Mouse (Mus musculus): ENCODE data around the gene E330021D16Rik.

E330021D16Rik gene

GRCm38 (mm10) chr6:136422084-136422853 is 6.9 kb upstream of the E330021D16Rik start:
- DNase-seq (ENCODE audit: low read depth, low spot score), result peak; percentile 84

DNA sequence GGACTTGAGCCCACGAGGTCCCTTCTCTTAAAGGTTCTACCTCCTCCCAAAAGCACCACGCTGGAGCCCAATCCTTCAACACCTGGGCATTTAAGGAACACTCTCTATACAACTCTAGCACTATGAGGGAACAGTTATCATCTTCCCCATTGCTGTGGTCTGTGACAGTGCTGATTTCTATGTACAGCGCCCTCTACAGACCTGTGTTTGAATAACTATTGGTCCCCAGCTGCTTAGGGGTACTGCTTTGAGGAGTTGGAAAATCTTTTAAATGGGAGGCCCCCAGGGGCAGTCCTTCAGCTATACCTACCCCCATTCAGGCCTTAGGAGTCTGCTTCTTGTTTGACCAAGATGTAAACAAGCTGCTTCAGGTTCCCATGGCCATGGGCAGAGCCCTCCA is 5.7 kb upstream of the E330021D16Rik start:
- DNase-seq (ENCODE audit: low read depth, low spot score), result peak; percentile 13

GRCm38 (mm10) chr6:136418889-136419835 is 3.8 kb upstream of the E330021D16Rik start:
- DNase-seq (ENCODE audit: low read depth, low spot score), result no peak

- no peak for DNase-seq (ENCODE audit: low read depth, low spot score)
Observed at GRCm38 (mm10) chr6:136418333-136418848, 3.0 kb upstream of the E330021D16Rik start.

DNA sequence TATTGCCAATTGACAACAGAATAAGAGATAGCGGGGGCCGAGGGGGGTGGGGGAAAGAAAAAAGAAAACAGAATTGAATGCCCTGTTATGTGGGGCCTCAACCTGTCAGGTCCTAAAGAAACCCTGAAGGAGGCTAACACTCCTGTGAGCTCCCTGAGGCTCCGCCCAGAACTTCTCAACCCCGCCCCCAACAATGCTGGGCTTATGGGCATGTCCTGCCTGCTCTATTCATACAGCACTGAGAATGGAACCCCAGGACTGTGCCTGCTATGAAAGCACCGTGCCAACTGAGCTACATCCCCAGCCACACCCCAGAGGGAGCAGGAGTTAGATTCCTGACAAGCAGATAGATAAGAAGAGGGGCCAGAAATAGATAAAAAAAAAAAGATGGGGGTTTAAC is 2.5 kb upstream of the E330021D16Rik start:
- no peak for DNase-seq (ENCODE audit: low read depth, low spot score)

DNA sequence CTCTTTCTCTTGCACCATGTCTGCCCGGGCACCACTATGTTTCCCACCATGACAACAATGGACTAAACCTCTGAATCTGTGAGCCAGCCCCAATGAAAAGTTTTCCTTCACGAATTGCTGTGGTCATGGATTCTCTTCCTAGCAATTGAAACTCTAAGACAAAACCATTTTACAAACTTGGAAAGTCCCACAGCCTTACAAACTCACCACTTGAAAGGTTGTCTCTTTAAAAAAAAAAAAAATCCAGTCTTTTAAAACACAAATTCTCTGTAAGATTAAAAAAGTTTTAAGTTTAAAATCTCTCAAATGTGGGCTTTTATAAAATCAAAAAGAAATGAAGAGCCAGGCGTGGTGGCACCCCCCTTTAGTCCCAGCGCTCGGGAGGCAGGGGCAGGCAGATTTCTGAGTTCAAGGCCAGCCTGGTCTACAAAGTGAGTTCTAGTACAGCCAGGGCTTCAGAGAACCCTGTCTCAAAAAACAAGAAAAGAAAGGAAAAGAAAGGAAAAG is 1.5 kb downstream of the E330021D16Rik start:
- no peak for DNase-seq (ENCODE audit: low read depth, low spot score)

DNA sequence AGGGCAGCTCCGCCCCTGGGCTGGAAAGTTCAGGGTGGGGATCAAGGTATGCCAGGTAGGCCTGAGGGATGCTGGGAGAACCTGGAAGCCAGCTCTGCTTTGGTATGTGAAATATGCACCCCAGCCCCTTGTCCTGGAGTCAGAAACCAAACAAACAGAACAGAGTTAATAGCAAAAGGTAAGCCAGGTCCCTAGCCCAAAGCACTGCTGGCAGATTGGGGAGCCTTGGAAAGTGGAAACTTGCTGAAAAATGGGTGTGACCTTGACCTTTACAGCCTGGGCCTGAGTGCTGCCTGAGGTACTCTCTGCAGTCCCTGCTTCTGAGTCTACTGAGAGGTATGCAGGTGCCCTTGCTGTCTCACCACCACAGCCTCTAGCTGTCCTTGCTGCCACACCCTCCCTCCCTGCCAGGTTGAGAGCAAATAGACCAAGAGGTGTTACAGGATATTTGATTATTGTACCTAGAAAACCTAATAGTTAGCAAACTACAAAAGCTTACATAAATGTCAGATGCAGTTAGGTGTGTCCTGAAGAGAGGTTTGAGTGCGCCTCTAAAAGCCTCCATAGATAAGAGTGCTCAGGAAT is 7.7 kb downstream of the E330021D16Rik start:
- DNase-seq (ENCODE audit: low read depth, low spot score), result no peak

DNA sequence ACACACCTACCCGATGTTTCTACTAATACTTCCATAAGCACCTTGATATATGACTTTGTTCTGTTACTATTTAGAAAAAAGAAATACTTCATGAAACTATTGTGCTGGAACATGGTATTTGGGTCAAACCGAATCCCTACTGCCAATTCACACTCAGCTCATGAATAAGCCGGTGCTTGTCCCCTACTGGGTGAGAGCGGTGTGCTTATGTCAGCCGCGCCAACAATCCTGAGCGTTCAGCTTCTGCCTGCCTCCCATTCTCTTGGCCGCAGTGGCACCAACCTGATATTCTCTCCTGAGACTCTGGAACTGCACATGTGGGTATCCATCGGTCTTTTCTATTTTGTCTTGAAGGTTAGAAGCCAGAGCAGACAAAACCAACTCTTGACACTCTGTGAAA is 18.5 kb downstream of the E330021D16Rik start:
- DNase-seq (ENCODE audit: low read depth, low spot score), result peak; percentile 31

- no peak for DNase-seq (ENCODE audit: low read depth, low spot score)
Observed at GRCm38 (mm10) chr6:136390262-136390661, 25.1 kb downstream of the E330021D16Rik start.

GRCm38 (mm10) chr6:136385287-136385686 is 30.1 kb downstream of the E330021D16Rik start:
- DNase-seq (ENCODE audit: low read depth, low spot score), result peak; percentile 42

DNA sequence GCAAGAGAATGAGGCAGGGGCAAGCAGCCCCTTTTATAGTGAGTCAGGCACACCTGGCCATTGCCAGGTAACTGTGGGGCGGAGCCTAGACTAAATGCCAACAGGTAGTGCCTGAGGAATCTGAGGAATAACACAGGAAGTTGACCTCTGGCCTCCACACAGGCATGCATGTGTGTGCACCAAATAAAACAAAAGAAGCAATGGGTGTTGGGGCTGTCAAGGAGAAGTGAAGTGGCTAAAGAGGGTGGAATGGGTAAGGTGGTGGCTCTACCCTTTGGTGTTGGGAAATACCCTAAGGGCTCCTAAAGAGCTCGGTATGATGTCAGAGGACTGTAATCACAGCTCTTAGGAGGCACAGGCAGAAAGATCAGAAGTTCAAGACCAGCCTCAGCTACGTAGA is 32.2 kb downstream of the E330021D16Rik start:
- DNase-seq (ENCODE audit: low read depth, low spot score), result no peak

DNA sequence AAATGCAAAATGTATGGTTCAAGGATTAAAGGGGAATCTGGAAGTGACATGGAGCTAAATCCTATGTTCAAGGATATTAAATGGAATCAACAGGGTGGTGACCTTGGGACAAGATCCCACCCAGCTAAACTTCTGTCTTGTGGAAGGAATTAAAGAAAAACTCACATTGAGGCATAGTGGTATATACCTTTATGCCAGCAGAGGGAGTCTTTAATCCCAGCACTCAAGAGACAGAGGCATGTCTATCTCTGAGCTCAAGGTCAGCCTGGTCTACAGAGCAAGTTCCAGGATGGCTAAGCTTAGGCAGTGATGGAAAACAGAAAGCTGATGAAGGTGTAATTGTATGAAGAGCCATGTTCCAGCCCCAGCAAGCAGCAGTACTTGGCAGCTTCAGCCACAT is 39.3 kb downstream of the E330021D16Rik start:
- no peak for DNase-seq (ENCODE audit: low read depth, low spot score)

DNA sequence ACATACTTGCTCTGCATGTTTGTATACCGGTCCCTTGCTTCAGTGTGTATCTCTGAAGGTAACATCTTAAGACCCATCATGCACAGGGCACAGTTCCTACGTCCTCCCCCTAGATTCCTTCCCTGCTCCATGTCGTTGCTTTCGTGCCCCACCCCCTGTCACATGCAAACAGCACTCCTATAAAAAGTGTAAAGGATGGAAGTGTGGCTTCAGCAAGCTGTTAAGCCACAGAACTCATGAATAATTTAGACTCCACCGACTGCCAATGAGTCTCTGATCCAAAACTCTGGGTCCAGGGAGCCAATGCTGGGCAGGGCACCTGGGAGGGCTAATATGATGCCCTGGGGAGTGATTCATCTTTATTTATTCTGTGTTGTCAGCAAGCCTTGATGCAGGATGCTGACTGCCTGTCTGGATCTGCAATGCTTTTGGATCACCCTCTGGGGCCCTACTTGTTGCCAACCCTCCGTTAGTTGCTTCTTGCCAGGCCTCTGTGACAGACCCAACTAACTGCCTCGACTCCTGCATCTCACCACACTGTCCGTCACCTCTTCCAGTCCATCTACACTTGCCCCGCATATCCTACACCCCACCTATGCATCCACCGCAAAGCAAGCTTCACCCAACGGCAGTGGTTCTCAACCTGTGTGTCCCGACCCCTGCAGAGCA is 50.8 kb downstream of the E330021D16Rik start:
- peak; percentile 75 for DNase-seq (ENCODE audit: low read depth, low spot score)

DNA sequence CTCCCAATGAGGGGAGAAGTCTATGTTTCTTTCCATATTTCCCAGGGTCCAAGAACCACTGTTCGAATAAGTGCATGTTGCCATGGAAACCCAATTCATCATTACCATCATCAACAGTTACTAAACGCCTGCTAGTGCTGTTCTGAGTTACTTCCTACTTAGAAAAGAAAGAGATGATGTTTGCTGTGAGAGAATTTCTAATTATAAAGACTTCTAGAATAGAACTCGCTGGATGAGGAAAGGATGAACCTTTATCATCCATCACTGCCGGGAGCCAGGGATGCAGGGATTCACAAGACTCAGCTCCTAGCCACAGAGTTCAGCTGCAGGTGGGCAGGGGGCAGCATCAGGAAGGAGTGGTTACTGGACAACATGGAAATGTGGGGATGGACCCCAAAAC is 51.4 kb downstream of the E330021D16Rik start:
- DNase-seq (ENCODE audit: low read depth, low spot score), result peak; percentile 73

- DNase-seq (ENCODE audit: low read depth, low spot score), result peak; percentile 47
Observed at GRCm38 (mm10) chr6:136363313-136363712, 52.1 kb downstream of the E330021D16Rik start.

DNA sequence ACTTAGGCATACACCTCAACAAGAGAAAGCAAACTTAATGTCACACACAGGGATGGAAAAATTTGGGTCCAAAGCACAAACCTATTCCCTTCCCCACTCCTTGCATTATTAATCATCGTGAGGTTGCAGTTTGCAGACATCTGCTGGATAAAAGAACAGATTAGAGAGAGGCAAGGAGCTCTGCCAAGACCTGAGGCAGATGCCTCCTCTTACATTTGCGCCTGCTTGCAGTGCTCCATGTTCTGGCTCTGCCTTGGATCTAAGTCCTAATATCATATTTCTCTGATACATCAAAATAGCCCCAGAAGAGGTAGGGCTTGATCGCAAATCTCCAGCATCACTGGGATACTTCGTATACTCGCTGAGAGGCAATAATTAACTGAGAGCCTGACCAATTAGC is 56.9 kb downstream of the E330021D16Rik start:
- peak; percentile 64 for DNase-seq (ENCODE audit: low read depth, low spot score)

DNA sequence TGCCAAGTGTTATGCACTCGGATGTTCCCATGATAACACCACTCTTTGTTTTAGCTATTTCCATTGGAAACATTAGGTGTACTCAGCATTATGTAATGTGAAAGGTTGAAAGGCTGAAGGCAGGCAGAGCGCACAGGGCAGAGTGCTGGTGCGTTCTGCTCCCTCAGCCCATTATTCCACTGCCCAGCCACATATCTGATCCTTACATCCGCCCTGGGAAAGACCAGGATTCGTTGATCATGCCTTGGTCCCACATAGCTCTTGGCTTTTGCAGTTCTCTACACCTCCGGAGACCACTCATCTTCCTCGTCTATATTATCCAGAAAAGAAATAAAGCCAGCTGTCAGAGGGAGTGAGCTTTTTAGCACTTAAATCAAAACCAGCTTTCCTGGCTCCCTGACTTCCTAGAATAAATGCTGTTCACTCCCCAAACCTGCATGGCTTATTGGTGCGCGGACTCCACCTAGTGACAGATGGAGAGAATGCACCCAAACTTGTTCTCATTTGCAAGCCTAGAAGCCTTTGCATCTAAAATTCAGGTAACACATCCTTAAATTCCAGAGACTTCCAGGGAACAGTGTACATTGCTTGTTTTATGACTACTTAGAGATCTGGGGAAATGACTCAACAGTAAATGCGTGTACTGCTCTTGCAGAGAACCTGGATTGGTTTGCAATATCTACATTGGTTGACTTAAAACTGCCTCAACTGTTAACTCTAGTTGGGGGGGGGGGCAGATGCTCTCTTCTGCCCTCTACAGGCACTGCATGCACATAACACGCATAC is 61.8 kb downstream of the E330021D16Rik start:
- DNase-seq (ENCODE audit: low read depth, low spot score), result peak; percentile 94
